Mouse (Mus musculus): ENCODE data around the gene Coro6. TPM values are rescaled to one million over a fixed set of nuclear protein-coding genes. Genes with fewer than 3 reads are reported as not detected.

Gene Coro6
- polyA plus RNA-seq, 1 experiment: 0.33 TPM

- Histone ChIP-seq H3K27me3 (ENCODE audit: control insufficient read depth, insufficient read depth, low read length) (no peaks in the 10 kb centered on the region; the same call in 1 of the 2 replicates), H3K4me1 (ENCODE audit: control insufficient read depth, insufficient read depth, insufficient read length, low read length) (peaks cover 34% of the 10 kb centered on the region), H3K27ac (ENCODE audit: insufficient read depth, low read depth, low read length) (peak overlapping the region; percentile 85), H3K4me3 (ENCODE audit: low read depth, low read length) (peak overlapping the region; percentile 91), H3K36me3 (ENCODE audit: control insufficient read depth, insufficient read depth, low read length) (peaks cover 2% of the 10 kb centered on the region; the same call in 1 of the 2 replicates)
- under 1% methylated on average over 81 of the region's 84 CpGs for WGBS
- TF ChIP-seq CTCF (IDR thresholded peaks at IDR 0.05; ENCODE audit: extremely low read depth, insufficient read length, insufficient replicate concordance, low read depth, low read length) (no peak), POLR2A (IDR thresholded peaks at IDR 0.05; ENCODE audit: low read depth, low read length) (peak; percentile 80)
These were observed 50.9 kb downstream of the Coro6 start for GRCm38 (mm10) chr11:77512891-77513810.

- Histone ChIP-seq H3K4me3 (ENCODE audit: low read depth, low read length) (peak overlapping the region; percentile 70), H3K36me3 (ENCODE audit: control insufficient read depth, insufficient read depth, low read length) (peaks cover under 1% of the 10 kb centered on the region; the same call in 1 of the 2 replicates), H3K27ac (ENCODE audit: insufficient read depth, low read depth, low read length) (peak overlapping the region; percentile 52), H3K27me3 (ENCODE audit: control insufficient read depth, insufficient read depth, low read length) (no peaks in the 10 kb centered on the region; the same call in 1 of the 2 replicates), H3K4me1 (ENCODE audit: control insufficient read depth, insufficient read depth, insufficient read length, low read length) (peaks cover 32% of the 10 kb centered on the region)
- TF ChIP-seq POLR2A (IDR thresholded peaks at IDR 0.05; ENCODE audit: low read depth, low read length) (no peak), CTCF (IDR thresholded peaks at IDR 0.05; ENCODE audit: extremely low read depth, insufficient read length, insufficient replicate concordance, low read depth, low read length) (no peak)
- 4% methylated on average over 10 of the region's 10 CpGs for WGBS
These were observed 51.6 kb downstream of the Coro6 start for GRCm38 (mm10) chr11:77513811-77514170.

- TF ChIP-seq CTCF (IDR thresholded peaks at IDR 0.05; ENCODE audit: extremely low read depth, insufficient read length, insufficient replicate concordance, low read depth, low read length) (no peak), POLR2A (IDR thresholded peaks at IDR 0.05; ENCODE audit: low read depth, low read length) (no peak)
- H3K4me1 ChIP-seq (ENCODE audit: control insufficient read depth, insufficient read depth, insufficient read length, low read length): peaks cover 32% of the 10 kb centered on the region
- 15% methylated on average over 19 of the region's 19 CpGs for WGBS
These were observed 52.1 kb downstream of the Coro6 start for GRCm38 (mm10) chr11:77514281-77514831.

GRCm38 (mm10) chr11:77514832-77515636 is 52.8 kb downstream of the Coro6 start, which contains the start of gene Abhd15:
Gene Abhd15, plus strand, starts transcription at chr11:77515121.
- TF ChIP-seq POLR2A (IDR thresholded peaks at IDR 0.05; ENCODE audit: low read depth, low read length) (peak; percentile 53), CTCF (IDR thresholded peaks at IDR 0.05; ENCODE audit: extremely low read depth, insufficient read length, insufficient replicate concordance, low read depth, low read length) (no peak)
- H3K4me3 ChIP-seq (ENCODE audit: low read depth, low read length): peak within 1 kb of the TSS; percentile 70
- H3K4me1 ChIP-seq (ENCODE audit: control insufficient read depth, insufficient read depth, insufficient read length, low read length): peaks cover 32% of the 10 kb centered on the region
- H3K27me3 ChIP-seq (ENCODE audit: control insufficient read depth, insufficient read depth, low read length): no peaks in the 10 kb centered on the region; the same call in 1 of the 2 replicates
- H3K27ac ChIP-seq (ENCODE audit: insufficient read depth, low read depth, low read length): peak within 1 kb of the TSS; percentile 39; the same call in 1 of the 2 replicates
- WGBS: under 1% methylated on average over 72 of the region's 72 CpGs
- no peaks in the 10 kb centered on the region for H3K36me3 ChIP-seq (ENCODE audit: control insufficient read depth, insufficient read depth, low read length)

More at GRCm38 (mm10) chr11:77514281-77514831, 52.1 kb downstream of the Coro6 start:
- peak overlapping the region; percentile 66 for H3K4me3 ChIP-seq (ENCODE audit: low read depth, low read length)
- H3K27me3 ChIP-seq (ENCODE audit: control insufficient read depth, insufficient read depth, low read length): no peaks in the 10 kb centered on the region; the same call in 1 of the 2 replicates
- H3K36me3 ChIP-seq (ENCODE audit: control insufficient read depth, insufficient read depth, low read length): no peaks in the 10 kb centered on the region; the same call in 1 of the 2 replicates
- peak overlapping the region; percentile 39; the same call in 1 of the 2 replicates for H3K27ac ChIP-seq (ENCODE audit: insufficient read depth, low read depth, low read length)

GRCm38 (mm10) chr11:77515637-77516552 is 53.7 kb downstream of the Coro6 start, which contains the start of gene Trp53i13:
Gene Trp53i13, minus strand, starts transcription at chr11:77515980.
- Histone ChIP-seq H3K27ac (ENCODE audit: insufficient read depth, low read depth, low read length) (peak within 1 kb of the TSS; percentile 4; the same call in 1 of the 2 replicates), H3K4me1 (ENCODE audit: control insufficient read depth, insufficient read depth, insufficient read length, low read length) (peaks cover 32% of the 10 kb centered on the region), H3K27me3 (ENCODE audit: control insufficient read depth, insufficient read depth, low read length) (no peaks in the 10 kb centered on the region; the same call in 1 of the 2 replicates), H3K4me3 (ENCODE audit: low read depth, low read length) (peak within 1 kb of the TSS; percentile 66), H3K36me3 (ENCODE audit: control insufficient read depth, insufficient read depth, low read length) (no peaks in the 10 kb centered on the region)
- WGBS: 5% methylated on average over 39 of the region's 39 CpGs
- TF ChIP-seq POLR2A (IDR thresholded peaks at IDR 0.05; ENCODE audit: low read depth, low read length) (no peak), CTCF (IDR thresholded peaks at IDR 0.05; ENCODE audit: extremely low read depth, insufficient read length, insufficient replicate concordance, low read depth, low read length) (no peak)

Measured in small intestine, adult 2 months (tissue).